Mouse (Mus musculus) gastrocnemius, adult 8-10 months (tissue): Measurements from ENCODE around the gene Ifitm5. TPM values are rescaled to one million over a fixed set of nuclear protein-coding genes. Genes with fewer than 3 reads are reported as not detected.
"Not testable (repeated sequence)": the region's sequence is repeated elsewhere in the genome, so short reads cannot be mapped to it uniquely, and the experiment has no call there.

ENCODE experiments used
- DNase-seq, 2 experiments: peaks; one replicate each; pipeline ENCODE4 v3.0.0; 2022; ENCODE audit warnings: low spot score in 2 of 2
- total RNA-seq, 4 experiments: library from RNA; stranded (reverse); gene quantifications; 2 replicates each; pipeline ENCODE4 v1.2.4; 2022

Ifitm5 gene
- total RNA-seq, result under 1 TPM in 2 of 4 experiments, not detected in 2; 0.34 to 0.53 TPM

- DNase-seq, result no peak
Measured at GRCm38 (mm10) chr7:140949824-140950530, at the start of gene Ifitm5. Gene Ifitm5 (minus strand): TSS chr7:140950291.

GRCm38 (mm10) chr7:140998853-140999700, 49.0 kb upstream of the Ifitm5 start:
- no peak for DNase-seq

- DNase-seq, result no peak
Measured at GRCm38 (mm10) chr7:140997817-140998216, 47.7 kb upstream of the Ifitm5 start.

GRCm38 (mm10) chr7:140991117-140991689, 41.1 kb upstream of the Ifitm5 start:
- no peak for DNase-seq

GRCm38 (mm10) chr7:140990622-140991021, 40.5 kb upstream of the Ifitm5 start:
- no peak for DNase-seq

GRCm38 (mm10) chr7:140990185-140990584, 40.1 kb upstream of the Ifitm5 start:
- DNase-seq, result no peak

- no peak for DNase-seq
Measured at GRCm38 (mm10) chr7:140989022-140989421, 38.9 kb upstream of the Ifitm5 start.

GRCm38 (mm10) chr7:140987182-140988138, 37.4 kb upstream of the Ifitm5 start:
- DNase-seq, result no peak

- no peak for DNase-seq
Measured at GRCm38 (mm10) chr7:140982971-140983370, 32.9 kb upstream of the Ifitm5 start.

GRCm38 (mm10) chr7:140981704-140982103, 31.6 kb upstream of the Ifitm5 start:
- no peak for DNase-seq

GRCm38 (mm10) chr7:140976720-140977119, 26.6 kb upstream of the Ifitm5 start:
- not testable (repeated sequence) for DNase-seq

- no peak for DNase-seq
Measured at GRCm38 (mm10) chr7:140975465-140975864, 25.4 kb upstream of the Ifitm5 start.

GRCm38 (mm10) chr7:140974940-140975339, 24.8 kb upstream of the Ifitm5 start:
- no peak for DNase-seq

- DNase-seq, result no peak
Measured at GRCm38 (mm10) chr7:140973396-140974165, 23.5 kb upstream of the Ifitm5 start.

GRCm38 (mm10) chr7:140971479-140972171, 21.5 kb upstream of the Ifitm5 start:
- DNase-seq, result no peak

- no peak for DNase-seq
Measured at GRCm38 (mm10) chr7:140970931-140971330, 20.8 kb upstream of the Ifitm5 start.

- not testable (repeated sequence) for DNase-seq
Measured at GRCm38 (mm10) chr7:140968710-140969109, 18.6 kb upstream of the Ifitm5 start.

- DNase-seq, result no peak
Measured at GRCm38 (mm10) chr7:140967862-140968591, 17.9 kb upstream of the Ifitm5 start.

- DNase-seq, result no peak
Measured at GRCm38 (mm10) chr7:140966921-140967320, 16.8 kb upstream of the Ifitm5 start, which contains the start of gene Ifitm1. Gene Ifitm1 (plus strand): TSS chr7:140967221.
